Comparison of ENCODE assay signal across 7 mouse cellular contexts in the genomic region with DNA sequence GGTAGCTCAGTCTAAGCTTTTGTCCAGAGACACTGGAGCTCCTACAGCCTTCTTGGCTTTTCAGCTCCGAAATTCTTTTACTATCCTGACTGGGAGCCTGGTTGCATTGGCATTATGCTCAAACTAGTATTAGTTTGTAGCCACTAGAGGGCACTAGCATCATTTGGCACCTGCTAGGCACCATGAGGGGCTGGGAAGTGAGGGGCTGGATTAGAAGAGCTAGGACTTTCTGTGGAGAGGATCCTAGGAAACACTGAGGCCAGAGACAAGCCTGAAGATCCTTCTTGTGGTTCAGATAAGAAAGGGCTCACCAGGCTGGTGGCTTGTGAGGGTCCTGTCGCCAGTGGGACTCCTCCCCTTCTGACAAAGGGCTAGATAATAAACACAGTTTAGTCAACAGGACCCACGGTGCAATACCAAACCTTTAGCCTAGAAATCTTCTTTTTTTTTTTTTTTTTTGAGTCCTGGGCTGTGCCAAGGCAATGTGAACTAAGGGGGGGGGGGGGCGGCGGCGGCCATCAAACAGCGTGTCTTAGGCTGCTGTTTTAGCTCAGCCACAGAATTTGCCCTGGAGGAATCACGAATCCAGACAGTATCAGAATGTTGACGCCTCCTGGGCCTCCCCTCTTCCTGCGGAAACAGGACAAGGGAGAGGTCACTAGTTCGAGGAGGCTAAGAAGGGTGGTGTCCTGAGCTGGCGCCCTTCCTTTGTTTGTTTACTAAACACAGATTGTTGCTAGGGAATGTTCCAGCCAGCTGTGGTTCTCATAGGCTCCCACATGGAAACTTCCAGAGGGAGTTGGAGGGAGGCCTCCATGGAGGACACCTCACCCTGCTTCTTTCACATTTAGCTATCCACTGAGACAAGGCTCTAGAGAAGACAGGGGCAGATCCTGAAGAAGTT. TPM values are rescaled to one million over a fixed set of nuclear protein-coding genes. Genes with fewer than 3 reads are reported as not detected.
DNase-seq lines count a peak whose midpoint lies in the region; ATAC-seq and TF ChIP-seq lines count a peak whose summit lies in the region.

No protein-coding gene starts in this region.

- peak; percentile 91 for DNase-seq in adipocyte (ENCODE audit: low spot score)
- DNase-seq in cerebellum, postnatal 14 days: peak; percentile 82 to 84
- peak; percentile 71 for DNase-seq in gastrocnemius, adult 2 months
- peak; percentile 63 to 80 for DNase-seq in layer of hippocampus, postnatal 14 days (ENCODE audit: low spot score in 2 of 2)
- DNase-seq in lung, postnatal 36 days: peak; percentile 94
- peak; percentile 48 to 58 for DNase-seq in right cerebral cortex, adult 2 months (ENCODE audit: low spot score in 2 of 2)

- no peaks in the 10 kb centered on the region for H3K27me3 ChIP-seq in hindbrain, embryonic 15.5 days

- peak; percentile 86 for TF ChIP-seq CTCF in gastrocnemius, adult 2 months (IDR thresholded peaks at IDR 0.05)

- no peaks in the 10 kb centered on the region for H3K9me3 ChIP-seq in hindbrain, embryonic 15.5 days

- H3K4me3 ChIP-seq in gastrocnemius, adult 2 months: peak overlapping the region; percentile 62
- H3K4me3 ChIP-seq in hindbrain, embryonic 15.5 days: no peak overlapping the region

- intact Hi-C loops in gastrocnemius, adult 2 months (cut with DNase I): loop anchor here (1.0 to 2.0 kb wide), 3 partner anchors 38 to 331 kb away; partner anchors contain the start of gene Tppp

- no peaks in the 10 kb centered on the region for H3K36me3 ChIP-seq in hindbrain, embryonic 15.5 days

- 50% methylated on average over 12 of the region's 12 CpGs for WGBS in hindbrain, embryonic 15.5 days

- no peaks in the 10 kb centered on the region for H3K4me1 ChIP-seq in hindbrain, embryonic 15.5 days (replicated peaks)

- H3K4me2 ChIP-seq in hindbrain, embryonic 15.5 days: 0 out of 2 replicates have a peak overlapping the region, but pooled peaks have one; percentile 14

- peak; percentile 94 for ATAC-seq in hindbrain, embryonic 15.5 days (ENCODE audit: low FRiP score, low read depth)

- H3K27ac ChIP-seq in gastrocnemius, adult 2 months: peak overlapping the region; percentile 78
- H3K27ac ChIP-seq in hindbrain, embryonic 15.5 days (replicated peaks): no peak overlapping the region

- no peak overlapping the region for H3K9ac ChIP-seq in hindbrain, embryonic 15.5 days

RNA-seq across cellular contexts. Expression of gene Zdhhc11, which starts 7.1 kb away (rescaled TPM):
- total RNA-seq in gastrocnemius, adult 2 months (2021): not detected
- polyA plus RNA-seq in hindbrain, embryonic 15.5 days (2015; fragmentation: Nextera tagmentation; extraction: Ambion mirVana): not detected in 2 replicates
- not detected for total RNA-seq in layer of hippocampus, postnatal 14 days (2021)

RNA-seq across cellular contexts. Expression of gene Brd9, which starts 33.2 kb away (rescaled TPM):
- total RNA-seq in gastrocnemius, adult 2 months (2021): 10 to 100 TPM in 1 of 2 experiments, 1 to 10 TPM in 1; 7.8 to 12.9 TPM
- 82.9 and 88.1 TPM in 2 replicates for polyA plus RNA-seq in hindbrain, embryonic 15.5 days (2015; fragmentation: Nextera tagmentation; extraction: Ambion mirVana)
- total RNA-seq in layer of hippocampus, postnatal 14 days (2021): 100 to 1,000 TPM; 102 to 103 TPM

RNA-seq across cellular contexts. Expression of gene Trip13, which starts 33.2 kb away (rescaled TPM):
- total RNA-seq in gastrocnemius, adult 2 months (2021): under 1 TPM in 1 of 2 experiments, not detected in 1; 0.25 TPM
- 10.2 and 11.0 TPM in 2 replicates for polyA plus RNA-seq in hindbrain, embryonic 15.5 days (2015; fragmentation: Nextera tagmentation; extraction: Ambion mirVana)
- 1 to 10 TPM in 1 of 2 experiments, under 1 TPM in 1; 0.78 to 2.0 TPM for total RNA-seq in layer of hippocampus, postnatal 14 days (2021)

RNA-seq across cellular contexts. Expression of gene Tppp, which starts 38.4 kb away (rescaled TPM):
- total RNA-seq in gastrocnemius, adult 2 months (2021): 1 to 10 TPM; 4.7 to 8.6 TPM
- polyA plus RNA-seq in hindbrain, embryonic 15.5 days (2015; fragmentation: Nextera tagmentation; extraction: Ambion mirVana): 11.4 and 11.8 TPM in 2 replicates
- 100 to 1,000 TPM; 206 to 208 TPM for total RNA-seq in layer of hippocampus, postnatal 14 days (2021)

Comparison
In these comparisons a context has a peak if more than half of its experiments do, and no peak if none do; other contexts are left out.
1. RNA of gene Brd9, which starts 33.2 kb away (total RNA-seq): 102 to 103 TPM in layer of hippocampus, postnatal 14 days; 7.8 to 12.9 TPM in gastrocnemius, adult 2 months; every median in the first group is over 4 times any median in the second.
2. Peak in every context shown above with its lines, with median percentiles within 50 percentile points of each other: DNase-seq.